Mouse (Mus musculus) heart, adult 2 months (tissue): ENCODE data around the gene Mrpl27.

Source experiments
- CTCF ChIP-seq: fragments of 200-600 bp; IDR thresholded peaks from 2 replicates; pipeline ENCODE4 v1.8.1; 2022; ENCODE audit warnings: antibody characterized with exemption, mild to moderate bottlenecking, moderate library complexity
- POLR2A ChIP-seq: fragments of 200-500 bp; IDR thresholded peaks from 2 replicates; pipeline ENCODE4 v1.6.1; 2011; ENCODE audit warnings: mild to moderate bottlenecking, low read depth, low read length, control low read depth; ENCODE audit not compliant: insufficient read depth

GRCm38 (mm10) chr11:94701401-94702215 is 48.0 kb downstream of the Mrpl27 start:
- no peak for TF ChIP-seq POLR2A
- no peak for TF ChIP-seq CTCF
